Mouse (Mus musculus): ENCODE results near the gene Dbh.
A peak's percentile ranks its signal among the peaks of the same experiment; 100 is the strongest.

Dbh gene

GRCm38 (mm10) chr2:27164796-27165590, at the start of gene Dbh:
Gene Dbh (plus strand): TSS chr2:27165233.
- peak; percentile 63 to 66 for DNase-seq (ENCODE audit: low spot score in 2 of 2)

DNA sequence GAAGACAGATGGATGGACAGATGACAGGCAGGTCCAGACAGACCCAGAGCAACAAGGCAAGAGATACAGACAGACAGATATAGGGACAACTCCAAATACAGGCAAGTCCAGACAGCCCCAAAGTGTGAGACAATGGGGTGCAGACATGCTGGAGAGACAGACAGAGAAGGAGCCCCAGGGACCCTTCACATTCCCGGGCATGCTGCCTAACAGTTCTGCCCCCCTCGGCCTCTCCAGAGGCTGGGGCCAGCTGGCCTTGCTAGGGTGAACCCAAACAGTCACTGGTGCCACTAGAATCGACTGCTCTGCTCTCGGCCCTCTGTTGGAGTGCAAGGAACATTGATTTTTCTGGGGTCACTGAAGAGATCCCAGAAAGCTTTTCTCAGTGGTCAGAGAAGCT, 46.6 kb upstream of the Dbh start:
- DNase-seq (ENCODE audit: low spot score in 2 of 2) = no peak

GRCm38 (mm10) chr2:27119766-27120165, 45.3 kb upstream of the Dbh start:
- DNase-seq (ENCODE audit: low spot score in 2 of 2) = no peak

- no peak for DNase-seq (ENCODE audit: low spot score in 2 of 2)
Measured at GRCm38 (mm10) chr2:27120241-27120641, 44.8 kb upstream of the Dbh start.

DNA sequence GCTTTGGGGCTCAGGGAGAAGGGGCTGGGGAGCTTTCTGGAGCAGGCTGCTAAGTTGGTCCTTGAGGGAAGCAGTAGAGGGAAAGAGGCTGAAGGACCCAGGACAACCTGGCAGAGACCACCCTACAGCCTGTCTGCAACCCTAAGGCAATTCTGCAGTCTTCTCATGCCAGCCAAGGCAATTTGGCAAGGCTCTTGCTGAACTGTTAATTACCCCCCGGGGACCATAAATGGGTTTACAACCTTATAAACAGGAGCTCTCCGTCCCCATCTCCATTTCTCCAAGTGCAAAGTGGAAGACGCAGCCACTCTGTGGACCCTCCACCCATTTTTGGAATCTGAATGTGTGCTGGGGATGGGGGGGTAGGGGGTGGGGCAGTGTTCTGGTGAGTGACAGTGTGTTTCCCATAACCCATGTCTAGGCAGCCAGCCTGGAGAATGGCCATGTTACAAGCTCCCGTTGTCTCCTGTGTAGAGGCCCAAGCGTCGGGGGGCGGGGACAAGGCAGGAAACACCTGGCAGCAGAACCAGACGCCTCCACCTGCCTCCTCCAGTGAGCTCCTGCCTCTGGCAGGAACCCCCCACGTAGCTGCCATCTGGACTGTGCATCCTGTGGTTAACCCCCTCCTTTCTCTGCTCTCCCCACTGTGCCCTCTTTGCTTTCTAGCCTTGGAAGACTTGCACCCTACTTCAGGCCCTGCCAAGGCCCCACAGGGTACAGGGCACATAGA, 43.2 kb upstream of the Dbh start:
- DNase-seq (ENCODE audit: low spot score in 2 of 2) = peak in 1 of 2 experiments; percentile 41

DNA sequence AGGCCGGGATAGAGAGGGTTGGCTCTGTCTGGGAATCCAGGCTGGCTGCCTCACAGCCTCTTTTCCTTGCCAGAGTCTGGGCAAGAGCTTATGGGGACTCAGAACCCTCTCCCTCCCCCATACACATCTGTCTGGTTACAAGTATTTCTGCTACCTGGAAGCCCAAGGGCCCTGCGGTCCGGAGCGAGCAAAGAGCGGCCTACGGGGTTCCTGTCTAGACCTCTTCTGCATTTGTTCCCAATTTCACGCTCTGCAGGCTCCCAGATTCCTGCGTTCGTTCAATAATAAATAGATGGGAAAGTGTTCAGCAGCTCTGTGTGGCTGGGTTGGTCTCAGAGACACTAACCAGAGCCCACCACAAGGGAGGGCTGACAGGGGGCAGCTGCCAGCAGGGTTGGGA, 42.5 kb upstream of the Dbh start:
- no peak for DNase-seq (ENCODE audit: low spot score in 2 of 2)

DNA sequence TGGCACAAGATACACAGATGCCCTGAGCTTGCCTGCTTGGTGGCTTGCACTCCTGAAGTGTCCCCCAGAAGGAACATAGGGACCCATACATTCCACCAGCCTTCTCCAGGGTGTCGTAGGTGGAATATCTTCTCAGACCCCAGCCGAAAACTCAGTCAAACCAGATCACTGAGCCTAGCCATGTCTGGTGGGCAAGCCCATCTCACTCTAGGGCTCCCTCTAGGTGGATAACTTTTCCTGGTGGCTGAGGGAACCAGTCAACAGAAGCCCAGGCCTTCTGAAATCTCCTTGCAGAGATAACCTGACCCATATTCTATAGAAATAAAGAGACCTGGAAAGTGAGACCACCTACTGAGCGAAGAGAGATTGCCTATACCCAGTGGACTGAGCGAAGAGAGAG, 41.9 kb upstream of the Dbh start:
- DNase-seq (ENCODE audit: low spot score in 2 of 2) = no peak

DNA sequence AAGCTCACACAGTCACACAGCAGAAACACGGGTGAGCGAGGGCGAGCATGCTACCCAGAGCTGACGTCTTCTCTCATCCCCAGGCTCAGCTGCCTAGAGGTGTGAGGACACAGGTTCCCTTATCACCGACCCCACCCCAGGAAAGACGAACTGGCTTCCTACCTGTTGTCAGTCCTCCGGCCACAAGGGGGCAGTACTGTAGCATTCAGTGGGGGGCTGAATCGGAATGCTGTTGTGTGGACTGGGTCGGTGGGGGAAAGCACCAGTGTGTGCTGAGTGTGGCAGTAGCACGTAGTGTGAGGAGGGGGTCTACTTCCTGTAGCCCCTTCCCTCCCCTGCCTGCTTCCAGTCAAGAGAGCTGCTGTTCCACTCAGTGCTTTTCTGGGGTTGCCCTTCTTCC, 39.1 kb upstream of the Dbh start:
- DNase-seq (ENCODE audit: low spot score in 2 of 2) = no peak

DNA sequence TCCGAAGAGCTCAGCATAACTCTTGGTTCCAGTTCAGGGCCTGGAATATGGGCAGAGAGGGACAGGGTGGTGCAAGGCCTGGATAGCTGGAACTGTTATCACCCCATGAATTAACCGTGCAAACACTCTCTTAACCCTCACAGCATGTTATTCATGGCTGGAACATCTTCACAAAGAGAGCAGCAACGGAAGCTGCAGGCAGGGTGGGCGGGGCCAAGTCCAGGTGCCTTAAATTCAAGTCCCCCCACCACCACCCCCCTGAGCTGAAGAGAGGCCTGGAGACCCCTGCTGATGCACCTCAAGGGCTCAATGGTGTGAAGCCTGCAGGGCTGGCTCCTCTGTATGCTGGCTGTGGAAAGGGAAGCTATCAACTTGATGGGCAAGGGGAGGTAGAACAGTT, 38.5 kb upstream of the Dbh start:
- DNase-seq (ENCODE audit: low spot score in 2 of 2) = no peak

- DNase-seq (ENCODE audit: low spot score in 2 of 2) = no peak
Measured at GRCm38 (mm10) chr2:27128990-27129389, 36.0 kb upstream of the Dbh start.

DNA sequence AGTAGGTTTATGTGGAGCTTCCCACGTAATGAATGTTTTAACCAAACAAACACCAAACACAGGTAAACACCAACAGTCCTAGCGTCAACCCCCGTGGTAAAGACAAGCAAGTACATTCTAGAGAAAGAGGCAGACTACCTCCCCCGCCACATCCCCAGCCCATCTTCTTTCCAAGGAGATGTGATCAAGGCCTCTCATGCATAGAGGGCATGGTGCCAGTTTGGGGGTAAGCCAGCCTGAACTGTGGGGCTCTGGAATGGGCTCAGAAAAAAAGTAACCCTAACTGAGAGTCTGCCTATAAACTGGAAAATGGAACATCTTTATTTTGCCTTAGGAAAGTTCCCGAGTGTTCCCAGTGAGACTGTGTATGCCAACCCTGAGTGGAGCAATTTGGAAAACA, 29.1 kb upstream of the Dbh start:
- no peak for DNase-seq (ENCODE audit: low spot score in 2 of 2)

- no peak for DNase-seq (ENCODE audit: low spot score in 2 of 2)
Measured at GRCm38 (mm10) chr2:27136336-27136735, 28.7 kb upstream of the Dbh start.

GRCm38 (mm10) chr2:27136789-27137188, 28.2 kb upstream of the Dbh start:
- peak in 1 of 2 experiments; percentile 27 for DNase-seq (ENCODE audit: low spot score in 2 of 2)

DNA sequence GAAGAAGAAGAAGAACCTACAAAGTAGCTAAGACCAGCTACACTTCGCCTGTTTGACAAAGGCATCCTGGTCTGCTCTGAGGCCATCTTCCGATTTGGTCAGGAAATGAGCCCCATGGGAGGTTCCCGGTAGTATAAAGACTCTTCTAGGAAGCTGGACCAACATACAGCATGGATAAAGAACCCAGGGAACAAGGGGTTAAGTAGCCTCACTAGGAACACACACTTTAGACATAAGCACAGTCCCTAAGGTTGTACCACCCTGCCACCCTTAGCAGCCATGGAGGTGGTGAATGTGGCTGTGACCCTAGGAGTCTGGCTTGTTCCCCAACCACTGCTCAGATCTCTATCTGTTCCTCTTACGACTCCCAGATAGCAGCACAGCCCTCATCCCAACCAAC, 26.7 kb upstream of the Dbh start:
- no peak for DNase-seq (ENCODE audit: low spot score in 2 of 2)

DNA sequence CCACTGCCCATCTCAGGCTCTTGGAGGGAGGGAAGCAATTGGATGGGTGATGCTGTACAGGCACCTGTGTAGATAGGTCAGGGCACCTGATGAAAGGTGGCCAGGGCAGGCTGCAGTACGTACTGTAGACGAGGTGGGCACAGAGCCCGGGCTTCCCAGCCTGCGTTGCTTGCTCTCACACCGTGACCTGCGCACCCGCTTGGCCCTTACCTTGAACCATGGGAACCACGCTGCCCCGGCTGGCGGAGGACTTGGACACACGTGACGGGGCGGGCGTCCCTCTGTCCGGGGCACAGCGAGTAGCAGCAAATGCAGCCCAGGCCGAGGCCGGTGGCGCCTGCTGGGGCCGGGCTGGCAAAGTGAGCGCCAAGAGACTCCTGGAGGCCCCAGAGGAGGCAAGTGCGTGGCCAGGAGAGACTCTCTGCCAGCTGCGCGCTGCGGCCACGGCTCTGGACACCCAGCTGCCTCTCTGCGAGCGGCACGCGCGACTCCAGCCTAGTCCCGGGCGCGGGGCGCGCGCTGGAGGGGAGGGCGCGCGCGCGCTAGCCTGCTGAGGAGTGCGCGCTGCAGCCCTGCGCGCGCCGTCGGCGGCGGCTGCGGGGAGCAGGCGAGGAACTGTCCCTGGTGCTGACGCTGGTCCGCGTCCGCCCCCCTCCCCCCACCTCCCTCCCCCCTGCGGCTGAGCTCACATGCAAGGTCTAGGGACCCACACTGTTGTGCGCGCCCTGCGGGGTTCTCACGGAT, 22.9 kb upstream of the Dbh start, which contains the start of gene Fam163b:
Fam163b (minus strand) TSS at position 542 of the 744 bp plus-strand sequence.
- DNase-seq (ENCODE audit: low spot score in 2 of 2) = peak in 1 of 2 experiments; percentile 36

DNA sequence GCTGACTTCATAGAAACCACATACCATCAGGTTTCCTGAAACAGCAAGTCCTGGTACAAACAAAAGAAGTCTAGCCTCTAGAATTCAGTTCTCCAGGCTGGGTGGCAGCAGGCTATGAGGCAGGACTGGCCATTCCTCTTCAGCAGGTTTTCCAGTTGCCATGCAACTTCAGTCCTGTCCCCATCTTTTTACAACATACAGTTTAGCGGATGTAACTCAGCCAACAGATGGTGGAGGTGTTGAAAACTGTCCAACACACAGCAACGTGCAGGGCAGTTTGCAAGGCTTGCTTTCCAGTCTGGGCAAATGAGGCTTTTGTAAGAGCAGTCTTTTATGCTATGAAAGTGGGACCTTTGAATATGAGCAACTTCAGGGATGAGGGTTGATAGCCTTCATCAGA, 20.1 kb upstream of the Dbh start:
- DNase-seq (ENCODE audit: low spot score in 2 of 2) = peak in 1 of 2 experiments; percentile 50

GRCm38 (mm10) chr2:27146840-27147239, 18.2 kb upstream of the Dbh start:
- DNase-seq (ENCODE audit: low spot score in 2 of 2) = no peak

GRCm38 (mm10) chr2:27149457-27149856, 15.6 kb upstream of the Dbh start:
- DNase-seq (ENCODE audit: low spot score in 2 of 2) = no peak

DNA sequence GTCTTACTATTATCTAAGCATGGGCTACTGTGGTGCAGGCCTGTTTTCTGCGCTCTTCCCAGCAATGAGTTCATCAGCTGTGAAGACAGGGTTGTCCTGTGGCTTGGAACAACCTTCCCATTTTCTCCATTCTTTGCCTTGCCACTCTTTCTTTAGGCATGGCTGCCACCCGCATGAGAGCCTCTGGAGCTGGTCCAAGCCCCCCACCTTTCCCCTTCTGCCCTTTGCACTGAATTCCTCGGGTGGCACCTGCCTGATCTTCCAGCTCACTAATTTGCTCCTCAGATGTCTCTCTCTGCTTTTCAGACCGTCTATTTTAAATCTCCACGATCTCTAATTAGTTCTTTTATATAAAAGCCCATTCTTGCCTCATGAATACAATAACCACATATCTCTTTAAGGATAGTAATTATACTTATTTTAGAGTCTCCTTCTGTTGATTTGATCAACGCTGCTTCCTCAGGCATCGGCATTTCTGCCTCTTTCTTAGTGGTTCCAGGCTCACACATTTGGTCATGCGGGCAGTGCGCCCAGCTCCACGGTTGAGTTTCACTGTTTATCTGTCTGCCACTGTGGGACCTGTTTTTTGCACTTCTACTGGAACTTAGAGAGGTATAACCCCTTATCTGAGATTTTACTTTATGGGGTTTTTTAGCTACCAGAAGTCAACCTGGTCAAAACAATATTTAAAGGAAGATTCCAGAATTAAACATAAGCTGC, 10.4 kb upstream of the Dbh start:
- DNase-seq (ENCODE audit: low spot score in 2 of 2) = no peak

GRCm38 (mm10) chr2:27156596-27156995, 8.4 kb upstream of the Dbh start:
- no peak for DNase-seq (ENCODE audit: low spot score in 2 of 2)

- DNase-seq (ENCODE audit: low spot score in 2 of 2) = no peak
Measured at GRCm38 (mm10) chr2:27161526-27161925, 3.5 kb upstream of the Dbh start.

- no peak for DNase-seq (ENCODE audit: low spot score in 2 of 2)
Measured at GRCm38 (mm10) chr2:27162656-27163055, 2.4 kb upstream of the Dbh start.

All from right cerebral cortex, postnatal 36 days (tissue).